Mouse (Mus musculus): ENCODE results near the gene Naif1. TPM values are rescaled to one million over a fixed set of nuclear protein-coding genes. Genes with fewer than 3 reads are reported as not detected.

Naif1 gene
- polyA plus RNA-seq, 1 experiment from 2014 or later, result 6.8 TPM

DNA sequence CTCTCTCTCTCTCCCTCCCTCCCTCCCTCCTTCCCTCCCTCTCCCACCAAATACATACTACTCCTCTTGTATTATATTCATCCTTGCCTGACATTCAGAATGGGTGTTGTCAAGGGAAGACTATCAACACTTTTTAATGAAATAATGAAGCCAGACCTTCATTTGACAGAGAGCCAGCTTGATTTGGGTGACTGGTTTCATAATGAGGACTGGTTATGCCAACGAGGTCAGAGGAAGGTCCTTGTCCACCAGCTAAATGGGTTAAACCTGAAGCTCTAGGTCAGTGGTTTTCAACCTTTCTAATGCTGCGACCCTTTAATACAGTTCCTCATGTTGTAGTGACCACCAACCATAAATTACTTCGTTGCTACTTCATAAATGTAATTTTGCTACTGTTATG is 11.5 kb upstream of the Naif1 start:
- no peaks in the 10 kb centered on the region for H3K27me3 ChIP-seq (ENCODE audit: control insufficient read depth, insufficient read depth, low read depth, low read length)
- WGBS, result 83% methylated on average over 3 of the region's 3 CpGs
- H3K36me3 ChIP-seq (ENCODE audit: control insufficient read depth, insufficient read depth, low read length), result no peaks in the 10 kb centered on the region
- no peak overlapping the region for H3K4me3 ChIP-seq (ENCODE audit: low read length)
- no peaks in the 10 kb centered on the region for H3K9me3 ChIP-seq (ENCODE audit: control insufficient read depth, low read length)
- ATAC-seq (ENCODE audit: low read depth), result no peak
- H3K9ac ChIP-seq (ENCODE audit: low read length), result no peak overlapping the region
- no peak overlapping the region for H3K27ac ChIP-seq (ENCODE audit: low read length)
- peaks cover 31% of the 10 kb centered on the region for H3K4me1 ChIP-seq (replicated peaks; ENCODE audit: control insufficient read depth, insufficient read depth, low read length)
- H3K4me2 ChIP-seq (ENCODE audit: low read depth, low read length), result no peak overlapping the region

DNA sequence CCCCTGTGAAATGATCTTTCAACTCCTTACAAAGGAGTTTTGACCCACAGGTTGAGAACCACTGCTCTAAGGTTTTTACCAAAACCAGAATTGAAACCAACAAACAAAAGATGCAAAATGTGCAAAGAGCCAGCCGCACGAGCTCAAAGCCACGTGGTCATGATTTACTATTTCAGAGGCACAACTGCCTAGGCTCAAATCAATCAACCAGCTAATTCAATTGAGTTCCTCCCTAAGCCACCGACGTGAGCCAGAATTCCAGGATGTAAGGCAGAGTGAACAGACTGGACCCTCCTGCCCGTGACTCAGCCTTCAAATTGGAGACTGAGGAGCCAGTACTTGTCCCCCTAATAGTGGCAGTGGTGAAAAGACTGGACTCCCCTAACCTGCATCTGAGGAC is 11.1 kb upstream of the Naif1 start:
- Histone ChIP-seq H3K4me1 (replicated peaks; ENCODE audit: control insufficient read depth, insufficient read depth, low read length) (peaks cover 31% of the 10 kb centered on the region), H3K9me3 (ENCODE audit: control insufficient read depth, low read length) (no peaks in the 10 kb centered on the region), H3K9ac (ENCODE audit: low read length) (no peak overlapping the region), H3K4me3 (ENCODE audit: low read length) (no peak overlapping the region), H3K27me3 (ENCODE audit: control insufficient read depth, insufficient read depth, low read depth, low read length) (no peaks in the 10 kb centered on the region), H3K36me3 (ENCODE audit: control insufficient read depth, insufficient read depth, low read length) (no peaks in the 10 kb centered on the region), H3K27ac (ENCODE audit: low read length) (no peak overlapping the region), H3K4me2 (ENCODE audit: low read depth, low read length) (no peak overlapping the region)
- 48% methylated on average over 6 of the region's 6 CpGs for WGBS
- no peak for ATAC-seq (ENCODE audit: low read depth)

DNA sequence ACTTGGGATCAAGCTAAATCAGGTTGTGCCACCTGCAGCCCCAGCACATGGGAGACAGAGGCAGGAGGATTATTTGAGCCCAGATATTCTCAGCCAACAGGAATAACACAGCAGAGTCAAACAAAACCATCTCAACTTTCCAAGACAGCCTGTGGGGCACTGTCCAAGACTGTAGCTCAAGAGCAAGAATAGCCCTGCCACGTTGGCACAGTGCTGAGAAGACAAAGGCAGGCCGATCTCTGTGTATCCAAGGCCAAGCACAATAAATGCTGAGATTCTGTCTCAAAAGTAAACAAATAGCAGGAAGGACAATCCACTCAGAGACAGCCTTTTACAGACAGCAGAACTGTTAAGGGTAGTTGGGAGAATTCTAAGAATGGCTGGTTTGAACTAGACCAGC is 10.1 kb upstream of the Naif1 start:
- Histone ChIP-seq H3K9me3 (ENCODE audit: control insufficient read depth, low read length) (no peaks in the 10 kb centered on the region), H3K27me3 (ENCODE audit: control insufficient read depth, insufficient read depth, low read depth, low read length) (no peaks in the 10 kb centered on the region), H3K4me2 (ENCODE audit: low read depth, low read length) (no peak overlapping the region), H3K9ac (ENCODE audit: low read length) (no peak overlapping the region), H3K27ac (ENCODE audit: low read length) (peak overlapping the region; percentile 56), H3K36me3 (ENCODE audit: control insufficient read depth, insufficient read depth, low read length) (no peaks in the 10 kb centered on the region), H3K4me1 (replicated peaks; ENCODE audit: control insufficient read depth, insufficient read depth, low read length) (peaks cover 31% of the 10 kb centered on the region), H3K4me3 (ENCODE audit: low read length) (no peak overlapping the region)
- WGBS, result 16% methylated on average over 2 of the region's 2 CpGs
- ATAC-seq (ENCODE audit: low read depth), result peak; percentile 45; the same call in 1 of the 2 replicates

DNA sequence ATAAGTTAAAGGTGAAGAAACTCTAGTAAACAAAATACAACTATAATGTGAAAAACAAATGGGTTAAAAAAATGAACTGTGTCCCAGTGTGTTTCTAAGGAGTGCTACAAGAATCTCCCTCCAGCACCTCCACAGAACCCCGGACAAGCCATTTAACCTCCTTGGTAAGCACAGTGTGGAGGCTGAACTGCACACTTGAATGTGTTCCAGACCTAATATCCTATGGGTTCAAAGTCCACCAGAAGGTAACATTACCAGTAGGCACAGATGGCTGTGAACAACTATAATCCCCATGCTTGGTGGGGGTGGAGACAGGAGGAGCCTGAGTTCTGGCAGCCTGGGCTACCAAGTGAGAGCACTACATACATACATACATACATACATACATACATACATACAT is 9.6 kb upstream of the Naif1 start:
- H3K27me3 ChIP-seq (ENCODE audit: control insufficient read depth, insufficient read depth, low read depth, low read length), result no peaks in the 10 kb centered on the region
- WGBS, result 69% methylated on average over 1 of the region's 1 CpGs
- peak overlapping the region; percentile 48 for H3K27ac ChIP-seq (ENCODE audit: low read length)

DNA sequence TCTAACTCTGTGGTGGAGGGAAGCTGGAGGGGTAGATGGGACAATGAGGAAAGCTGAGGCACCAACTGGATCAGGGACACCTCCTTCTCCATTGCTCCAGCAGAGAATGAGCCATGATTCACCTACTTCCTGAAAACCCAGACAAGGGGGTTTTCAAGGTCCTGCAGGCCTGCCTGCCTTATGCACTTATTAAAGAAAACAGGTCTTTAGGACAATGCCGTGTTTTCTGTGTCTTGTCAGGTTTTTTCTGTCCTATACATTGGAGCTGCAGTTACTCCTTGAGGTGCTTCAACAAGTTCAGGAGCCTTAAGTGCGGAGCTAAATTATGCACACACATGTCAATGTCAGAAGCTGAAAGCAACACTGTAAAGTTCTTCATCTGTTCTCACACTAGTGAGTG is 8.7 kb upstream of the Naif1 start:
- ATAC-seq (ENCODE audit: low read depth), result no peak
- H3K9ac ChIP-seq (ENCODE audit: low read length), result no peak overlapping the region
- H3K4me1 ChIP-seq (replicated peaks; ENCODE audit: control insufficient read depth, insufficient read depth, low read length), result peaks cover 30% of the 10 kb centered on the region
- no peak overlapping the region for H3K27ac ChIP-seq (ENCODE audit: low read length)
- H3K36me3 ChIP-seq (ENCODE audit: control insufficient read depth, insufficient read depth, low read length), result no peaks in the 10 kb centered on the region
- no peak overlapping the region for H3K4me2 ChIP-seq (ENCODE audit: low read depth, low read length)
- no peaks in the 10 kb centered on the region for H3K27me3 ChIP-seq (ENCODE audit: control insufficient read depth, insufficient read depth, low read depth, low read length)
- WGBS, result 85% methylated on average over 2 of the region's 2 CpGs
- no peak overlapping the region for H3K4me3 ChIP-seq (ENCODE audit: low read length)
- H3K9me3 ChIP-seq (ENCODE audit: control insufficient read depth, low read length), result no peaks in the 10 kb centered on the region

More for the DNA sequence above, 9.6 kb upstream of the Naif1 start:
- Histone ChIP-seq H3K9ac (ENCODE audit: low read length) (no peak overlapping the region), H3K9me3 (ENCODE audit: control insufficient read depth, low read length) (no peaks in the 10 kb centered on the region), H3K4me1 (replicated peaks; ENCODE audit: control insufficient read depth, insufficient read depth, low read length) (peaks cover 31% of the 10 kb centered on the region), H3K4me2 (ENCODE audit: low read depth, low read length) (no peak overlapping the region), H3K4me3 (ENCODE audit: low read length) (no peak overlapping the region), H3K36me3 (ENCODE audit: control insufficient read depth, insufficient read depth, low read length) (no peaks in the 10 kb centered on the region)
- no peak for ATAC-seq (ENCODE audit: low read depth)

DNA sequence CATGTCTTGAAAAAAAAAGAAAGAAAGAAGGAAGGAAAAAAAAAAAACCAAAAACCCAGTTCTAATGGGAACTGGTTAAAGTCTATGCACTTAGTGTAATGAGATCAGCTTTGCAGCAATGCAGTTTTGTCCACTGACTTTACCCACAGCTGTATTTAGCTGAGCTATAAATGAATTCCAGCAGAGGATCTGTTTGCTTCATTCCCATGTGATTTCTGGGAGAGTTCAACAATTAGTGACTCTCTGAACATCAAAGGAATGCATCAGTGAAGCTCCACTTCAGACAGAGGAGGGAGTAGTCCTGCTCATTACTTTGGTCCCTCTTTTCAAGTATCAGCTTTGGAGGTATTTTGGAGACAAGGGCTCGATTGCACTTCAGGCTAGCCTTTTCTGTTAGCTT is 4.7 kb upstream of the Naif1 start:
- Histone ChIP-seq H3K4me3 (ENCODE audit: low read length) (no peak overlapping the region), H3K27me3 (ENCODE audit: control insufficient read depth, insufficient read depth, low read depth, low read length) (no peaks in the 10 kb centered on the region), H3K9me3 (ENCODE audit: control insufficient read depth, low read length) (no peaks in the 10 kb centered on the region), H3K27ac (ENCODE audit: low read length) (no peak overlapping the region), H3K36me3 (ENCODE audit: control insufficient read depth, insufficient read depth, low read length) (no peaks in the 10 kb centered on the region), H3K4me2 (ENCODE audit: low read depth, low read length) (no peak overlapping the region), H3K4me1 (replicated peaks; ENCODE audit: control insufficient read depth, insufficient read depth, low read length) (peaks cover 15% of the 10 kb centered on the region), H3K9ac (ENCODE audit: low read length) (no peak overlapping the region)
- no peak for ATAC-seq (ENCODE audit: low read depth)
- 67% methylated on average over 1 of the region's 1 CpGs for WGBS

DNA sequence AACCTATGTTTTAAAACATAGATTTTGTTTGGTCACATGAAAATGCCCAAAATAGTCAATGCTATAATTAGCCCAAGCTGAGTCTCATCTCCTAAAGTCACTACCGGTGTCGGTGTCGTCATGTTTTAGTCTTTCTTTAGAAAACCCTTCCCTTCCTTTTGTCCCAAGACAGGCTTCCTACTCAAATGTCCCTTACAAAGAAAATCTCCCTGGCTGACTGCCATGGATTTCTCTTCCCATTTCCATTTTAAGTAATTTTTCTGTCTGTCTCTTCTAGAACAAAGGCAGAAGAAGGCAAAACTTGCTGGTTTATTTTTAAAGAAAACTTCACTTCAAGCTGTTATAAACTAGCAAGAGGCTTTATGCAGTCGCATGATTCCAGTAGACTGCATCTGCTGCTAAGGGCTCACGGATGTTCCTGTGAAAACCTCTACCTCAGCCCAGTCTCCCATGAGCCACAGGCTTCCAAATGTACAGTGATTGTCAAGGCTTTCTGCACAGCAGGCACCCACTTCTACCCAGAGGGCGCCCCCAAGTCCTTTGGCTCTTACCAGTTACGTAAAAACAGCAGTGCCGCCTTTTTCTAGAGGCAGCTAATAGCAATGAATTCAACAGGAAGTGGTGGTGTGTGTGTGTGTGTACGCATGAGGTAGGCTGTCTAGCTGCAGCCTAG is 2.9 kb upstream of the Naif1 start:
- ATAC-seq (ENCODE audit: low read depth), result no peak
- Histone ChIP-seq H3K9me3 (ENCODE audit: control insufficient read depth, low read length) (no peaks in the 10 kb centered on the region), H3K27me3 (ENCODE audit: control insufficient read depth, insufficient read depth, low read depth, low read length) (no peaks in the 10 kb centered on the region), H3K4me1 (replicated peaks; ENCODE audit: control insufficient read depth, insufficient read depth, low read length) (peaks cover 13% of the 10 kb centered on the region), H3K36me3 (ENCODE audit: control insufficient read depth, insufficient read depth, low read length) (no peaks in the 10 kb centered on the region), H3K27ac (ENCODE audit: low read length) (peak overlapping the region; percentile 94), H3K9ac (ENCODE audit: low read length) (peak overlapping the region; percentile 52), H3K4me3 (ENCODE audit: low read length) (peak overlapping the region; percentile 16; the same call in 1 of the 2 replicates), H3K4me2 (ENCODE audit: low read depth, low read length) (peak overlapping the region; percentile 49)
- 33% methylated on average over 9 of the region's 9 CpGs for WGBS

DNA sequence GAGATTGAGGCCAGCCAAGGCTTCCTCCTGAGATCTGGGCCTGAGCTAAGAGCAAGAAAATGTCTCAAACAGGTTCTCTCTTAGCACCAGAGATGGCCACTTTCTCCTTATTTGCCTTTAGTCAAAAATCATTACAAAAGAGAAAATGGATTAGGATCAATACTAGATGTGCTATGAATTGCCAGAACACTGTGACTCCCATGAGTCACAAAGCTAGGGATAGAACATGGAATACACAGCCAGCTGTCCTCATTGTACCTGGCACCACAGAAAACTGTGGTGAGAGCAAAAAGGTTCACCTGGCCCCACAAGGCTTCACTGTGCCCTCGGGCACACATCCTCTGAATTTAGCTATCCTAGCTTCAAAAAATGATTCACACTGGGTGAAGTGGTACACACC is 1.8 kb upstream of the Naif1 start:
- Histone ChIP-seq H3K27ac (ENCODE audit: low read length) (no peak overlapping the region), H3K27me3 (ENCODE audit: control insufficient read depth, insufficient read depth, low read depth, low read length) (no peaks in the 10 kb centered on the region), H3K36me3 (ENCODE audit: control insufficient read depth, insufficient read depth, low read length) (no peaks in the 10 kb centered on the region), H3K4me2 (ENCODE audit: low read depth, low read length) (no peak overlapping the region), H3K9me3 (ENCODE audit: control insufficient read depth, low read length) (no peaks in the 10 kb centered on the region), H3K9ac (ENCODE audit: low read length) (no peak overlapping the region), H3K4me1 (replicated peaks; ENCODE audit: control insufficient read depth, insufficient read depth, low read length) (peaks cover 20% of the 10 kb centered on the region), H3K4me3 (ENCODE audit: low read length) (no peak overlapping the region)
- ATAC-seq (ENCODE audit: low read depth), result no peak
- 87% methylated on average over 1 of the region's 1 CpGs for WGBS

DNA sequence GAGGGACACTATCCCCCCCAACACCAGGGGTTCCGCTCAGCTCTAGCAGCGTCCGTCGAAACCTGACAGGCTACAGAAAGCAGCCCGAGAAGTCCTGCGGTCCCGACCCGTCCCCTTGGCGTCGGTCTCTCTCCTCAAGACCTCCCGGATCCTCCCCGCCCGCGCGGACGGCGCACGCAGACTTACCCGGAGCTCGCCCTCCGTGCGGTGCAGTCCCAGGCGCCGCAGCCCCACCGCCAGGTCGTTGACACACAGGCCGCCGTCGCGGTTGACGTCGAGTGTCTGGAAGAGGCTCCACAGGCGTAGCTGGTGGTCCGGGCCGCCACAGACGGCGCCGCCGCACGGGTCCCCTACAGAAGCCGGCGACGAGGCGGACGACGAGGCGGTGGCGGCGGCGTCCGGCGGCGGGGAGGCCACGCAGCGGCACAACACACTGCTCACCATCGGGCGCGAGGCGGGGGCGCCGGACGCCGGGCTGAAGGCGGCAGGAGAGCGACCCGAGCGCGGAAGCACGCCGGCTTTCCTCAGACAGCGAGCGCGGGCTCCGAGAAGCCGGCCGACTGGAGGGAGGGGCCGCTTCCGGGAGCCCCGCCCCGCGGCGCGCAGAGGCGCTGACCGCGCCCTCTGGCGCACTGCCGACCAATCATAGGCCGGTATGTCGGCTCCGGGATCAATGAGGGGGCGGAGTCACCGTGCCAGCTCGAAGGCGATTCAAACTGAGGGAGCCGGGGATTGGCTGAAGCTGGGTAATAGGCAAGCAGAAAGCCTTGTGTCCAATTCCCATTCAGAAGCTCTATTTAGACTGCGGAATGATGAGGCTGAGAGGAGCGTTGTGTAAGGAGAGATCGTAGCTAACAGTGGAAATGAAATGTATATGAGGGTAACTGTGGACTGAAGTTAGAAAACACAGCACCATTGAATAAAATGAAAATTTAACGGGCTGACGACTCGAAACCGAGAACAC is 906 bp downstream of the Naif1 start, which contains the start of gene Slc25a25:
Slc25a25 (minus strand) TSS at position 565 of the 964 bp plus-strand sequence.
- peak; percentile 87 for ATAC-seq (ENCODE audit: low read depth)
- Histone ChIP-seq H3K27ac (ENCODE audit: low read length) (peak within 1 kb of the TSS; percentile 98), H3K9me3 (ENCODE audit: control insufficient read depth, low read length) (no peaks in the 10 kb centered on the region), H3K27me3 (ENCODE audit: control insufficient read depth, insufficient read depth, low read depth, low read length) (no peaks in the 10 kb centered on the region), H3K4me3 (ENCODE audit: low read length) (peak within 1 kb of the TSS; percentile 80), H3K4me2 (ENCODE audit: low read depth, low read length) (peak within 1 kb of the TSS; percentile 68), H3K9ac (ENCODE audit: low read length) (peak within 1 kb of the TSS; percentile 81), H3K36me3 (ENCODE audit: control insufficient read depth, insufficient read depth, low read length) (no peaks in the 10 kb centered on the region), H3K4me1 (replicated peaks; ENCODE audit: control insufficient read depth, insufficient read depth, low read length) (peaks cover 27% of the 10 kb centered on the region)
- WGBS, result under 1% methylated on average over 102 of the region's 103 CpGs

Data from lung, embryonic 16.5 days (tissue).